Mouse (Mus musculus): ENCODE measurements around the gene Nedd9.

GRCm38 (mm10) chr13:41482408-41483011 lies 4.7 kb downstream of the Nedd9 start:
- TF ChIP-seq GATA1 (IDR thresholded peaks at IDR 0.05; ENCODE audit: low read length), result no peak
- no peak for TF ChIP-seq TAL1 (IDR thresholded peaks at IDR 0.05; ENCODE audit: low read length)
